Mouse (Mus musculus) embryonic fibroblast, embryonic 13.5 days (primary cell): ENCODE data around the gene Fam20a. TPM values are rescaled to one million over a fixed set of nuclear protein-coding genes. Genes with fewer than 3 reads are reported as not detected.
"Not testable (repeated sequence)": the region's sequence is repeated elsewhere in the genome, so short reads cannot be mapped to it uniquely, and the experiment has no call there.

ENCODE experiments used
- H3K27ac ChIP-seq: 2 replicates; pipeline ENCODE4 v1.5.1; 2012; ENCODE audit warnings: low read length, control low read depth, inconsistent platforms; ENCODE audit not compliant: insufficient read depth
- H3K4me1 ChIP-seq: 2 replicates; pipeline ENCODE4 v1.6.1; 2011; ENCODE audit warnings: low read length; ENCODE audit not compliant: control insufficient read depth, insufficient read depth
- H3K4me3 ChIP-seq: 2 replicates; pipeline ENCODE4 v1.5.1; 2011; ENCODE audit warnings: mild to moderate bottlenecking, control low read depth, low read length; ENCODE audit not compliant: insufficient read depth
- CTCF ChIP-seq: IDR thresholded peaks from 2 replicates; pipeline ENCODE4 v1.5.1; 2011; ENCODE audit warnings: mild to moderate bottlenecking, control low read depth, low read length, moderate library complexity, borderline replicate concordance; ENCODE audit not compliant: insufficient read depth
- POLR2A ChIP-seq: IDR thresholded peaks from 2 replicates; pipeline ENCODE4 v1.6.1; 2011; ENCODE audit warnings: low read depth, mild to moderate bottlenecking, control low read depth, low read length, moderate library complexity
- polyA plus RNA-seq: library from polyadenylated mRNA; stranded (reverse); fragments of >200 nt; gene quantifications from 2 replicates; pipeline ENCODE4 v1.2.4, GENCODE M21; 2011; ENCODE audit warnings: low read depth; ENCODE audit not compliant: missing spikeins, insufficient read length

The Fam20a gene
- polyA plus RNA-seq, 1 experiment, result 44.6 TPM

GRCm38 (mm10) chr11:109672021-109672324 is 50.1 kb downstream of the Fam20a start:
- H3K4me3 ChIP-seq, result no peak overlapping the region
- no peak for TF ChIP-seq CTCF
- no peak for TF ChIP-seq POLR2A
- peak overlapping the region; percentile 97 for H3K27ac ChIP-seq
- H3K4me1 ChIP-seq, result peaks cover 16% of the 10 kb centered on the region; the same call in 1 of the 2 replicates

GRCm38 (mm10) chr11:109671136-109672020 is 50.7 kb downstream of the Fam20a start:
- Histone ChIP-seq H3K27ac (peak overlapping the region; percentile 97), H3K4me1 (peaks cover 16% of the 10 kb centered on the region; the same call in 1 of the 2 replicates), H3K4me3 (no peak overlapping the region)
- peak; percentile 12; the same call in 1 of the 2 replicates for TF ChIP-seq POLR2A
- no peak for TF ChIP-seq CTCF

GRCm38 (mm10) chr11:109670026-109670916 is 51.8 kb downstream of the Fam20a start:
- H3K27ac ChIP-seq, result peak overlapping the region; percentile 97
- H3K4me3 ChIP-seq, result no peak overlapping the region
- peaks cover 16% of the 10 kb centered on the region; the same call in 1 of the 2 replicates for H3K4me1 ChIP-seq
- TF ChIP-seq CTCF (no peak), POLR2A (no peak)

- H3K4me3 ChIP-seq, result no peak overlapping the region
- peaks cover 16% of the 10 kb centered on the region; the same call in 1 of the 2 replicates for H3K4me1 ChIP-seq
- TF ChIP-seq POLR2A (no peak), CTCF (no peak)
- peak overlapping the region; percentile 74 for H3K27ac ChIP-seq
Measured at GRCm38 (mm10) chr11:109669149-109669708, 52.9 kb downstream of the Fam20a start.

GRCm38 (mm10) chr11:109668115-109668725 is 53.9 kb downstream of the Fam20a start:
- peak overlapping the region; percentile 30; the same call in 1 of the 2 replicates for H3K27ac ChIP-seq
- TF ChIP-seq CTCF (no peak), POLR2A (no peak)
- H3K4me1 ChIP-seq, result peaks cover 16% of the 10 kb centered on the region; the same call in 1 of the 2 replicates
- H3K4me3 ChIP-seq, result no peak overlapping the region

- no peak overlapping the region for H3K4me3 ChIP-seq
- H3K4me1 ChIP-seq, result peaks cover 16% of the 10 kb centered on the region; the same call in 1 of the 2 replicates
- TF ChIP-seq POLR2A (no peak), CTCF (no peak)
- H3K27ac ChIP-seq, result no peak overlapping the region
Measured at GRCm38 (mm10) chr11:109667371-109667770, 54.7 kb downstream of the Fam20a start.

GRCm38 (mm10) chr11:109666411-109666810 is 55.7 kb downstream of the Fam20a start:
- peaks cover 12% of the 10 kb centered on the region; the same call in 1 of the 2 replicates for H3K4me1 ChIP-seq
- TF ChIP-seq CTCF, result no peak
- TF ChIP-seq POLR2A, result no peak
- H3K27ac ChIP-seq, result no peak overlapping the region
- H3K4me3 ChIP-seq, result no peak overlapping the region

GRCm38 (mm10) chr11:109665424-109665823 is 56.7 kb downstream of the Fam20a start:
- TF ChIP-seq CTCF (no peak), POLR2A (no peak)
- Histone ChIP-seq H3K4me1 (peaks cover 12% of the 10 kb centered on the region; the same call in 1 of the 2 replicates), H3K27ac (no peak overlapping the region), H3K4me3 (no peak overlapping the region)

- H3K4me1 ChIP-seq, result peaks cover 6% of the 10 kb centered on the region; the same call in 1 of the 2 replicates
- H3K4me3 ChIP-seq, result no peak overlapping the region
- TF ChIP-seq POLR2A (no peak), CTCF (no peak)
- H3K27ac ChIP-seq, result no peak overlapping the region
Measured at GRCm38 (mm10) chr11:109664293-109664692, 57.8 kb downstream of the Fam20a start.

- not testable (repeated sequence) for H3K27ac ChIP-seq, H3K4me1 ChIP-seq, H3K4me3 ChIP-seq
Measured at GRCm38 (mm10) chr11:109660526-109660925, 61.6 kb downstream of the Fam20a start.
